Mouse (Mus musculus): Measurements from ENCODE around the gene Adcy7.

Gene Adcy7

DNA sequence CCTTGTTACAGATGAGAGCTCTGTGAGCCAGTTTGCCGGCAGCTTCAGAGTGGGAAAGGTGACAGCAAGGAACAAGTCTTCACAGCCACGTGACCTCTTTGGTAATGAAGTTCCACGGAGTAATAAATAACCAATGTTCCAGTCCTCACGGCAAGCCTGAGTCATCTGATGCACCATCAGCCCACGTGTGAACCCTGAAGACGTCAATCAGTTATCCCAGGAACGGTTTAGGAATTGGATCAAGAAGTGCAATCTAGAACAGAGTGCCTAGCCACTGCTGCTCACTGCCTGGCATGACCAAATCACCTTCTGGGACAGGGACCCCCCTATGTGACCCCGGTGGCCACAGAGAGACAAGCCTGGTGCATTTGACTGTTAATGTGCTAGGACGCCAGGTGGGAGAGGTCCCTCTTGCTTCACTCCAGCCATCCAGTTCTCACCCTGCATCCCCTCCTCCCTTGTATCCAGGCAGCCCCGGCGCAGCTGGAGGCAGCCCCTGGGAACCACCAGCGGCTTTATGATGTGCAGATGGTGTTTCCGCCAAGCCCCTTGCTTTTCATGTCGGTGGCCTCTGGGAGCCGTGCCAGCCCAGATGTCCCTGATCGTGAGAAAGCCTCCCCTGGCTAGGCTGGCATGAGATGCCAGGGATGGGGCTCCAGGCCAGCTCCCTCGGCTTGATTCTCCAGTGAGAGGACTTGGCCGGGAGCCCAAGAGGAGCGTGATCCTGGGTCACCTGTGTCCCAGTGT lies 104.8 kb downstream of the Adcy7 start:
- ATAC-seq (ENCODE audit: insufficient number of reproducible peaks, low FRiP score, low TSS enrichment), result 0 out of 2 replicates have a peak, but pooled peaks have one; percentile 13
